Mouse (Mus musculus) megakaryocyte, embryonic 14.5 days (primary cell): Measurements from ENCODE around the gene Mylk4.

ENCODE experiments used
- FLI1 ChIP-seq: IDR thresholded peaks from 2 replicates; pipeline ENCODE4 v1.6.1; 2012; ENCODE audit warnings: low read length, inconsistent platforms, mixed read lengths
- GATA1 ChIP-seq: IDR thresholded peaks from 3 replicates; pipeline ENCODE4 v1.6.1; 2012; ENCODE audit warnings: mixed read lengths, low read length, inconsistent platforms, borderline replicate concordance

- TF ChIP-seq GATA1 (no peak), FLI1 (no peak)
These were observed 44.2 kb upstream of the Mylk4 start for GRCm38 (mm10) chr13:32827951-32828350.
